Mouse (Mus musculus) neutrophil, adult 5-6 weeks (primary cell): ENCODE data around the gene Gm11060. TPM values are rescaled to one million over a fixed set of nuclear protein-coding genes. Genes with fewer than 3 reads are reported as not detected.
A peak's percentile ranks its signal among the peaks of the same experiment; 100 is the strongest.

ENCODE experiments used
- ATAC-seq: fragments of 151-379, 151-347 bp; 2 replicates; pipeline ENCODE4 v1.8.0; 2017; ENCODE audit warnings: mild to moderate bottlenecking, moderate TSS enrichment; ENCODE audit not compliant: insufficient number of reproducible peaks, poor library complexity, low FRiP score, severe bottlenecking; ENCODE audit errors: extremely low read depth
- total RNA-seq: library from RNA; stranded (forward); fragments of 200-1000 nt; gene quantifications from 2 replicates; pipeline ENCODE4 v1.2.3, GENCODE M21; 2017

The Gm11060 gene
- total RNA-seq = not detected in 2 replicates

GRCm38 (mm10) chr2:105091718-105092117 is at the start of gene Gm11060:
Gene Gm11060, plus strand, starts transcription at chr2:105092018.
- ATAC-seq = no peak

- ATAC-seq = no peak
Observed at GRCm38 (mm10) chr2:105043152-105043551, 48.7 kb upstream of the Gm11060 start.

GRCm38 (mm10) chr2:105048301-105048700 is 43.5 kb upstream of the Gm11060 start:
- ATAC-seq = no peak

DNA sequence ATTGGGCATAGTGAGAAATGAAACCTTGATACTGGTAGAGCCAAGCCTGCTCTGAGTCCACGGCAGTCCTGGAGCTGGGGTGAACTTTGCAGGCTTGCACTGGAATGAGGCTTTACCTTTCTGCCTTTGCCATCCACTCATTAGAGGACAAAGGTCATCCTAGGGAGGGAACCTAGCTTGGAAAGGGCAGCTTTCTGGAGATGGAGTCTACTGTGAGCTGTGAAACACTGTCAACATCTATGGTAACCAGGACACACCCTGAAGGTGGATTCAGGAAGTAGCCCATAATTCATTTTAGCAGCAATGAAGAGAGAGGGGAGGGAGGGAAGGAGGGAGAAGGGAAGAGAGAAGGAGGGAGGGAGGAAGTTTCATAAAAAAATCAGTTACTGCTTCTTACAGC is 36.3 kb upstream of the Gm11060 start:
- ATAC-seq = no peak

DNA sequence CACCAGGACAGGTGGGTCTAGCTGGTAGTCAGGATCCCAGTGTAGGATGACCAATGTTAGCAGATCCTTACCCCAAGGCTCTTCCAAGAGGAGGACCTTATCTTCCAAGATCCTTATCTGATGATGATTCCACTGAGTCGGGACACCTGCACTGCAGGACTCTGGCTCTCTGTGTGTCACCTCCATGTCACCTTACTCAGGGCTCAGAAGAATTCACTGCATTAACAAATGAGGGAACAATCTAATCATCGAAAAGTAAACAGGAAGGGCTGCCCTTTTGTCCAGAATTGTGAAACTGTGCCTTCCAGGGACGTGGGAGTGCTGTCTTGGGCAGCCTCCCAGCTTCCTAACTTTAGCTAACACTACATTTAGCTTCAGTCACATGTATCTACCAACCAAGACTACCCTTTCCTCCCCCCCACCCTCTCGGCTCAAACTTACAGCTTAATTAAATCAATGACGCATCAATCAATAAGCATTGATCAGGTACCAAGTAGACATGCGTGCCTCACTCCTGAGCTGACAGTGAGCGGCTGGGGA is 33.2 kb upstream of the Gm11060 start:
- ATAC-seq = no peak

- peak; percentile 33; the same call in 1 of the 2 replicates for ATAC-seq
Observed at GRCm38 (mm10) chr2:105062741-105063372, 29.0 kb upstream of the Gm11060 start.

- ATAC-seq = no peak
Observed at GRCm38 (mm10) chr2:105072496-105072895, 19.3 kb upstream of the Gm11060 start.

GRCm38 (mm10) chr2:105074196-105074595 is 17.6 kb upstream of the Gm11060 start:
- no peak for ATAC-seq

GRCm38 (mm10) chr2:105075809-105076208 is 16.0 kb upstream of the Gm11060 start:
- ATAC-seq = no peak

- ATAC-seq = no peak
Observed at GRCm38 (mm10) chr2:105077151-105077550, 14.7 kb upstream of the Gm11060 start.

DNA sequence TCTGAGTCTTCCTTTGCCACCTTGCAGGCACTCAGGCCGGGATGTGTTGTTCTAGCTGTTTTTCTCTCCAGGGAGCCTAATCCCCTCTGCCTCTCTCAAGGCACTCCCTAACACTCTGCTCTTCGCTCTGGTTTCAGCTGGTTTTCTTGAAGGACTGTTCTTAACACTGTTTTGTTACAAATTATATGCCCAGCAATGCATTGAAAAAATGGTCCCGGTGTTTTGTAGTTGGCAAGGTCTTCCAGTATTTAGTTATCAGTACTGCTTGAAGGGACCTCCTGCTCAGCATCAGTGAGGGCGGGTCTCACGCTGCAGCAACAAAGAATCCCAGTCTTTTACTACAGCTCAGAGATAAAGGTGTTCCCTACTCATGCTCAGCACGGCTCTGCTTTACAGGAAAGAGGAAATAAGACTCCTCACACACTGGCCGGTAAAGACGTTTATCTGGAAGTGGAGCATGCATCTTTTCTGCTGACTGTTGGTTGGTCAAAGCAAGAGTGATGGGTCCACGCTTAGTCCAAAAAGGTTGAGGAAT is 9.5 kb upstream of the Gm11060 start:
- no peak for ATAC-seq

DNA sequence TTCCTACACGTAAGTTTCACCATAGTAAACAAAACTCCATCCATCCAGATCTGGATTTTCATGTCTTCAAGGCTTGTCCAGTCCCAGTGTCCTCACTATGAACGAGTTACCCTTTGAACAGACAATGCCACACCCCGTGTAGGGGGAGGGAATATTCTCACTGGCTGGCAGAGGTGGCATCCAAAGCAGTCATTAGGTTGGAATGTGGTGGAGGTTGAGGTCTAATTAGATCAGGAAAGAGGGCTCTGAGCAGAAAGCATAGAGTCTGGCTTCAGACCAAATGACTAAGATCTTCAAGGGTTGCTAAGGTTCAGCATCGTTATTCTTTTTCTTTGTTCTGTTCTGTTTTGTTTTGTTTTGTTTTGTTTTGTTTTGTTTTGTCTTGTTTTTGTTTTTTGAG is 7.8 kb upstream of the Gm11060 start:
- ATAC-seq = no peak

- no peak for ATAC-seq
Observed at GRCm38 (mm10) chr2:105086081-105086480, 5.7 kb upstream of the Gm11060 start.

DNA sequence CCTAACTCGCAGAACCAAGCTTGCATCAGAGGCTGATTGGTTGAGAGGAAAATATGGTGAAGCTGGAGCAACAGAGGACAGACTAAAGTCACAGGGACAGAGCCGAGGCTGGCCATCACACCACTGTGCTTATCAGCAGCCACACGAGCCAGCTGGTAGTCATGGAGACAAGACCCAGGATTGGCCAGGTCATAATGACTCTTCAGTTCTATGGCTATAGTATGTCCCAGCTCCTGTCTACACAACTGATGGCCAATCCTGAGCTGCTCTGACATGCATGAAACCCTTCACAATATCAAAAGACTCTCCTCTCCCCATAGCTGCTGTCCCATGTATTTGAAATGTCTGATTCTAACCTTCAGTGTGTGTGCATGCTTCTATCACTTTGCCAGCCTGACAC is 3.8 kb upstream of the Gm11060 start:
- ATAC-seq = no peak

- ATAC-seq = no peak
Observed at GRCm38 (mm10) chr2:105089083-105089482, 2.7 kb upstream of the Gm11060 start.

- no peak for ATAC-seq
Observed at GRCm38 (mm10) chr2:105089581-105090508, 2.0 kb upstream of the Gm11060 start.

DNA sequence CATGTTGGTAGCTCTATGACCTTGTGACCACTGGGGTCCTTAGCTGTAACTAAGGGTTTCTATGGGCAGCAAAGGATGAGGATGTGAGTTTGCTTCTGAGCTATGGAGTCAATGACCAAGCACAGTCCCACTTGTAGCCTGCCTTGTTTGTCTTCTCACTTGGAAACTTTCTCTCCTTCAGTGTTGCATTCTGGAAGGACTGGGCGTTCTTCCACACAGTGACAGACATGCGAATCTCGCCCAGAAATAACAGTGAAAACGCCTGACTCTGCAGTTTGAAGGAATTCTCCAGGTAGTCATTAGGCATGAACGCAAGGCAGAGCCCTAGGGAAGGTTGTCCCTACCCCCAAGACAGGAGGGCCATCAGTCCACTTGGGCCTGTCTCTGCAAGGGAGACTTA is 827 bp upstream of the Gm11060 start:
- no peak for ATAC-seq

DNA sequence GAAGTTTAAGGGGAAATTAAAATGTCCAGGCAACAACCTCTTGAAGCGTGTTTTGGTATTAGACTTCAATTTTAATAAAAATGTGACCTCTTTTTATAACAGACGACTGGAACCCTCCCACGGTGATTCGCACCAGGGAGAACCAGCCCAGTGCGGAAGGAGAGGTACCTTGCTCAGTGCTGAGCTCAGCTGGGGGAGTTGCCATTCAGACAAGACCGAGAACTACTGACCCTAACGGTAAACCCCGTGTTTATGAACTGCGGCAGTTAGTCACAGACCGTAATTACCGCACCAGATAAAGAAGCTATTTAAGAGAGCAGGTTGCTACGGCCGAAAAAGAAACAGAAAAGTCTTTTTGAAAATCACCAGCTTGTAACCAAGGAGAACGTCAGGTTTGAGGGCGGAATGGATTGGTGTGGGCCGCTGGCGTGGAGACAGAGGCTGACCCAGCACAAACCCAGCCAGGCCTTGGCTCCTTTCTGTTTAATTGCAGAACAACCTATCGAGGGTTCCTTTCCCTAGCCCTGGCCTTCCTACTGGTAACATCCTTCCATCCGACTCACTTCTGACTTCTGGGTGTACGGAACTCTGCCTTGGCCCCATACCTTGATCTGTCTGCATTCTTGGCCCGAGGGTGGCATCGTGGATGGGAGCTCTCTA is 5.6 kb downstream of the Gm11060 start:
- no peak for ATAC-seq

DNA sequence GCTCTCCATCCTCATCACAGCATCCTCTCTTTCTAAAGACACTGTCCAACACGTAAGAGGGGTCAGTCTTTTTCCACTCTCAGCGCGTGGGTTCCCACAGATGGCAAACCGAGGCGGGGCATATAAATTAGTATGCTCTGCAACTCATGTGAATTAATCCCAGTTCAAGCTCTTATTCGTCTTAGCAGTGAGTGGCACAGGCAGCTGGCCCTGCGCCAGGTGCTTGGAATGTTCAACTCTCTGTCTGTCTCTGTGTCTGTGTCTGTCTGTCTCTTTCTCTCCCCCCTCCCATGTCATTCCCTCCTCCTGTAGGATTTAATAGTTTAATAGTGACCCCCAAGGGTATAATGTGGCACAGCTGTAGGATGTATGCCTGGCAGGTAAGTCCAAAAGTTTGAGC is 7.6 kb downstream of the Gm11060 start:
- no peak for ATAC-seq
